Mouse (Mus musculus) Patski (cell line): Measurements from ENCODE around the gene Nmnat2. TPM values are rescaled to one million over a fixed set of nuclear protein-coding genes. Genes with fewer than 3 reads are reported as not detected.

Source experiments
- ATAC-seq: fragments of 100-300 bp; one replicate; pipeline ENCODE4 v1.8.0; 2021
- CTCF ChIA-PET: fragments of 350-600 bp; sonication (Branson Sonifier 250); formaldehyde crosslinking; loops from one replicate; lab custom pipeline; 2022; ENCODE audit warnings: inconsistent platforms; lab: Charles Lee
- POLR2A ChIA-PET: fragments of 350-600 bp; sonication (Branson Sonifier 250); formaldehyde crosslinking; loops from one replicate; lab custom pipeline; 2022; ENCODE audit warnings: antibody characterized with exemption, inconsistent platforms; lab: Charles Lee
- DNase-seq: peaks from one replicate; pipeline ENCODE4 v3.0.0-alpha.2; 2011; ENCODE audit warnings: low read depth, low spot score
- H3K27me3 ChIP-seq: fragments of 371-371 bp; one replicate; pipeline ENCODE4 v1.5.1; 2021
- CTCF ChIP-seq: fragments of 100-300 bp; IDR thresholded peaks from one replicate; pipeline ENCODE4 v1.5.1; 2021
- in situ Hi-C: fragments of 300-500 bp; cut with MboI; formaldehyde crosslinking; loops from 3 replicates; pipeline ENCODE4 v1.11.1; 2018; ENCODE audit warnings: low pct_unique_long_range_greater_than_20kb, mixed read lengths
- polyA plus RNA-seq: library from polyadenylated mRNA; unstranded; gene quantifications from one replicate; pipeline ENCODE4 v1.2.3, GENCODE M21; 2021

The Nmnat2 gene
- polyA plus RNA-seq, 1 experiment from 2014 or later: 0.14 TPM

DNA sequence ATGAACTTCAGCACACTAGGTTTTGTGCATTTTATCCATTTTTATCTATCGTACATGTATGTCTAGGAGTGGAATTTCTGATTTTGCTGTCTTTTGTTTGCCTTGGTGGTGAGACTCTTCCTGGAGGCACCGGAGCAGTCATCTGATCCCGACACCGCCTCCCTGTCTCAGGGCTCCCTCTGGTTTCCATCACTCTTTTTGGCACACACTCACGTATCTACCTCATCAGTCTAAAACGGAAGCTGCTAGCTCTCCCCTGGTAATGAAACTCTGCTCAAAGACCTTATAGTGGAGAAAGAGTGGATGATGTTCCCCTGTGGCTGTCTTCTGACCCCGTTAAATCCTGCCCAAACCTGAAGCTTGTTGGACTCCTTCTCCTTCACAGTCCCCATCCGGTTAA lies 200.6 kb downstream of the Nmnat2 start:
- H3K27me3 ChIP-seq: no peaks in the 10 kb centered on the region
- CTCF ChIA-PET: interaction anchor here (1.3 to 1.4 kb wide), 2 partner anchors 13 to 21 kb away, joined by 3 read pairs; no protein-coding TSS in a partner anchor
- POLR2A ChIA-PET: no interaction called here
- DNase-seq: no peak
- in situ Hi-C loops: no loop called here
- no peak for ATAC-seq
- no peak for TF ChIP-seq CTCF

DNA sequence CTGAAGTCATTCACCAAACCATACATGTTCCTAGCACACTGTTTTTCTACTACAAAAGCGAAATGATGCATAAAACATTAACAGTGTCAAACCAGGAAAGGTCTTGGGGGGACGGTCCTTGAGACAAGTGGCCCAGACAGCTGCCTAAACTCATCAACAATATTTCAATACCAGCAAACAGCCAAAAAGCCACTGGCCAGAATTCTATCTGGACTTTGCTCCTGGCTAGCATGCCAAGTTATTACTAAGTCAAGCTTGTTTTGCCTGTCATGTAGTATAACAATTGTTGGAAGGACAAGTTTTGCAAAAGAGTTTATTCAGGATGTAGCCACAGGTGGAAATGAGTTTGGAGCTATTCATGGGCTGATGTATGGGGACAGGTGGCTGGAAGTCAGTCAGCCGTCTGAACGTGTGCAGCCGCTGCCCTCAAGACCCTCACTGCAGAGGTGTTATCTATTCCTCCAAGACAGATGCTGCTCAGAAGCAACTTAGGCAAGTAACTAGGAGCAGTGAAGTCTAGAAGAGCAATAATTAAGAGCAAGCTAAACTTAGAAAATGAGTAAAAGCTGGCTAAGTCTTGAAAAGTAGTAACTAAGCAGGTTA lies 202.3 kb downstream of the Nmnat2 start:
- ATAC-seq: no peak
- in situ Hi-C loops: no loop called here

DNA sequence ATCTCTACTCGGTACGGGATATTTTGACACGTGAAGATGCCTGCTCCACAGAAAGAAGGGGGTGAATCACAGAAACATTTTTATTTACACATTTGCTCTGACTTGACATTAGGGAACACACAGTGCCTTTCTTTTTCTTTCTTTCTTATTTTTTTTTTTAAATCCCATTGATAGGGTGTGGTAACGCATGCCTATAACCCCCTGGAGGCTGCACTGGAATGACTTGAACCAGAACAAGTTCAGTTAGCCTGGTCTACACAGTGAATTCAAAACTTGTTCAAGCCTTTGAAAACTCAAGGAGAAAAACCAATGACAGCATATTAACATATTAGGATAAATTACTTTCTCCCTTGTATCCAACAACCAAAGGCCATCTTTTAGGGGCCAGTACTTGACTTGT lies 204.3 kb downstream of the Nmnat2 start:
- ChIA-PET POLR2A (no interaction called here), CTCF (no interaction called here)
- no peak for ATAC-seq
- DNase-seq: no peak
- in situ Hi-C loops: no loop called here
- TF ChIP-seq CTCF: no peak
- H3K27me3 ChIP-seq: no peaks in the 10 kb centered on the region

More for the DNA sequence above, 202.3 kb downstream of the Nmnat2 start:
- H3K27me3 ChIP-seq: no peaks in the 10 kb centered on the region
- TF ChIP-seq CTCF: no peak
- ChIA-PET POLR2A (no interaction called here), CTCF (interaction anchor here (1.7 kb wide), 1 partner anchor 8 kb away, joined by 3 read pairs; no protein-coding TSS in a partner anchor)
- no peak for DNase-seq

DNA sequence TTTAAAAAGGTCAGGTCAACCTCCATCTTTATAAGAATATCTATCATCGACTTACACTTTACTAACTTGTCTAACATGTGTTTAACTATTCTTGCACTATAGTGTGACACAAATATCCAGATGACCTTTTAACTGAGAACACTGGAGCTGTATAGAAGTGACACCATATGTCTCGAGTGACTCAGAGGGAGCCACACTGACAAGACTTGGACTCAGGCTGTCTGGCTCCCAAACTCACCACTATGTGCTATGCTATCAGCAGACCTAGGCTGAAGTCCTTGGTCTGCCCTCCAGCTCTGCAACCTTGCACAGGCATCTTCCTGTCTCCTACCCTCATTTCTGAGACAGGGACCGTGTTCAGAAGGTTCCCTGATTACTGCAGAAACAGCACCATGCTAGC lies 209.0 kb downstream of the Nmnat2 start:
- in situ Hi-C loops: no loop called here
- no peak for DNase-seq
- ChIA-PET CTCF (interaction anchor here (1.1 kb wide), 1 partner anchor 12 kb away, joined by 3 read pairs; no protein-coding TSS in a partner anchor), POLR2A (no interaction called here)
- H3K27me3 ChIP-seq: no peaks in the 10 kb centered on the region
- TF ChIP-seq CTCF: no peak
- ATAC-seq: no peak

DNA sequence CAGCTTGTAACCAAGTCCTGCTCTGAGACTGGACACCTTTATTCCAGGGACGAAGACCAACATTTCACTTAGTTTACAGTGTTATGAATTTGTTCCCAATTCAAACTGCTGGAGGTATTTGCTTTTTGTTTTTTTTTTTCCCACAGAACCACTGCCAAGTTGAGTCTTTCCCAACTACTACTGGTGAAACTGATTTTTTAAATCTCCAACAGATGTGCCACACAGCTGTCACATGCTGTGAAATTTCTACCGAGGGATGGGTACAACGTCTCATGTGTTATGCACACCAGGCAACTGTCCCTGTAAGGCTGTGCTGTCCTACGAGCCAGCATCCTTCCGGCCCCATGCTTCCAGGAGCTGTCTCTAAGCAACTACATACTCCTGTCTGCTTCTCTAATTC lies 213.5 kb downstream of the Nmnat2 start:
- no peak for TF ChIP-seq CTCF
- in situ Hi-C loops: no loop called here
- ChIA-PET POLR2A (interaction anchor here (0.6 kb wide), 1 partner anchor 23 kb away, joined by 4 read pairs; no protein-coding TSS in a partner anchor), CTCF (interaction anchor here (1.0 to 1.4 kb wide), 2 partner anchors 12 to 38 kb away, joined by 3 read pairs; no protein-coding TSS in a partner anchor)
- no peak for DNase-seq
- no peak for ATAC-seq
- H3K27me3 ChIP-seq: no peaks in the 10 kb centered on the region

Other genes starting within 250 kb of the Nmnat2 start
- gene Apobec4, start 204.4 kb upstream of the Nmnat2 start, polyA plus RNA-seq: not detected
- 51.6 TPM for gene Rgl1, start 188.6 kb upstream of the Nmnat2 start, polyA plus RNA-seq
- gene Arpc5, start 188.5 kb upstream of the Nmnat2 start, polyA plus RNA-seq: 127 TPM
- 0.18 TPM for gene Ncf2, start 154.8 kb upstream of the Nmnat2 start, polyA plus RNA-seq
- gene Smg7, start 52.3 kb upstream of the Nmnat2 start, polyA plus RNA-seq: 44.0 TPM
- gene Lamc2, start 231.5 kb downstream of the Nmnat2 start, polyA plus RNA-seq: 5.6 TPM